Mouse (Mus musculus) spleen, postnatal 10 days (tissue): Measurements from ENCODE around the gene Pde8b.
"Not testable (repeated sequence)": the region's sequence is repeated elsewhere in the genome, so short reads cannot be mapped to it uniquely, and the experiment has no call there.

Experiments used
- DNase-seq, 2 experiments: peaks; one replicate each; pipeline ENCODE4 v3.0.0; 2021 to 2022; ENCODE audit warnings: low spot score in 2 of 2

Gene Pde8b

DNA sequence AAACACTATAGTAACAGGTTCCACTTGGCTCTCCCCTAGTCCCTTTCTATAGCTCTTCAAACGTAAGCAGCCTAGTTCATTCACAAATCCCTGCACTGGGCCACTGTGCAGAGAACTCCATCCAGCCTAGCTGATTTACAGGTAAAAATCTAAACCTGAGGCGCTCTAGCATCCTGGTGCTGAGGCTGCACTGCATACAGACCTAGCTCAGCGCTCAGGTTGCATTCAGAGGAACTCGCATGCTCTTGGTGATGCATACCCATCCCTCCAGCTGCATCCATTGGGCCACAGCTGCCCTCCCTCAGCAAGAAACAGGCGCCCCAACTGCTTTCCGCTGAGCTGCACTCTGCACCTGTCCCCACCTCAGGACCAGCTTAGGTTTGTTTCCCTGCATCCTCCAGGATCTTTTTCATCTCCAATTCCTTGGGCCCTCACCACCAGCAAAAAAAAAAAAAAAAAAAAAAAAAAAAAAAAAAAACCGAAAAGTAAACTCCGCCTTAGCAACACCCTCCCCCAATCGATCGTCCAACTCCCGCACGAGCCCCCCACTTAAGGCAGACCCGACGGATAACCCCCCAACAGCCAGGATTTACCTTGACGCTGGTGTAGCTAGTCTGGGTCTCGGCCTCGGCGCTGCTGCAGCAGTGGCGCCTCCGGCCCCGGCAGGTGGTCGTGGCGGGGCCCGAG, 28.1 kb downstream of the Pde8b start:
- no peak for DNase-seq

DNA sequence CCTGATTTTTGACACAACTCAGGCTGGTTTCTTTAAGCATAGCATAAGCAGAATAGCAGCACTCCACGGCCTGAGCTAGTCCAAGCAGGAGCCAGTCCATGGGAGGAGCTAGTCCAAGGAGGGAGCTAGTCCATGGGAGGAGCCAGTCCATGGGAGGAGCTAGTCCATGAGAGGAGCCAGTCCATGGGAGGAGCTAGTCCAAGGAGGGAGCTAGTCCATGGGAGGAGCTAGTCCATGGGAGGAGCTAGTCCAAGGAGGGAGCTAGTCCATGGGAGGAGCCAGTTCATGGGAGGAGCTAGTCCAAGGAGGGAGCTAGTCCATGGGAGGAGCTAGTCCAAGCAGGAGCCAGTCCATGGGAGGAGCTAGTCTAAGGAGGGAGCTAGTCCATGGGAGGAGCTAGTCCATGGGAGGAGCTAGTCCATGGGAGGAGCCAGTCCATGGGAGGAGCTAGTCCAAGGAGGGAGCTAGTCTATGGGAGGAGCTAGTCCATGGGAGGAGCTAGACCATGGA, 34.4 kb downstream of the Pde8b start:
- not testable (repeated sequence) for DNase-seq

GRCm38 (mm10) chr13:95212320-95212719, 37.8 kb downstream of the Pde8b start:
- DNase-seq: no peak

DNA sequence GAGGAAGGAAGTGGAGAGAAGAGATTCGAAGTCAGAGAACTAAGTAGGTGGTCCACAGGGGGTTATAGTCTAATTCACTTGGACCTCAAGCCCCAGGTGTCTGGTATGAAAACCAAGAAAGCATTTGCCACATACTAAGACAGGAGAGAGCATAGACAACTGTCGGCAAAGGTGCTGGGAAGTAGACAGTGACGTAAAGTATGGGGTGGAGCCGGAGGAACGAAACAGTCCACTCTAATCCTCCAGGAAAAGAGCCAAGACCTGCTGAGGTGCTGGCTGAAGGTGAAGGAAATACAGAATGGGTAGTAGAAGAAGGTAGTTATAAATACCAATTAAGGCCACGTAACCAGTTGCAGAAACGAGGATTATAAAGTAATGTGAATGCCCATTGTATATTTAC, 42.8 kb downstream of the Pde8b start:
- not testable (repeated sequence) for DNase-seq

DNA sequence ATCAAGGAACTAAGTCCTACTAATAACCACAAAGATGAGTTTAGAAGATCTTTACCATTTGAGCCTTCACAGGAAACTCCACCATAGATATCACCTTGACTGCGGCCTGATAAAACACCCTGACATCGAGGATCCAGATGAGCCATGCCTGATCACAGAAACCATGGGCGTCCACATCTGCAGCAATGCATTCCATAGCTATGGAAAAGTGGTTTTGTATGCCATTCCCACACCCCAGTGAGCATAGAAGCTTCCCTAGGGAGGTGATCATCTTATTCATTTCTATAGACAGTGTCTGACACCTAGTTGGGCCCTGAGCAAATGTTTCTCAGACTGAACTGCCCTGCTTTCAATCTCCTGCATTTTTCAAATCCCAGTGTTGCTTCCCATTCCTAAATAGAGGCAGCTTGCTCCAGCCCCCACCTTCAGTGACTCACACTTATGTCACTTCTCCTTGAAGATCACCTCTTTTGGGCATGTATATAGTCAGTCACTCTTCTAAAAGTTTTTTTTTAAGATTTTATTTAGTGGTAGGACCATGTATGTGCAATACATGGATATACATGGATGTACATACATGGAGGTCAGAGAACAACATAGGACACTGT, 47.9 kb downstream of the Pde8b start:
- no peak for DNase-seq

DNA sequence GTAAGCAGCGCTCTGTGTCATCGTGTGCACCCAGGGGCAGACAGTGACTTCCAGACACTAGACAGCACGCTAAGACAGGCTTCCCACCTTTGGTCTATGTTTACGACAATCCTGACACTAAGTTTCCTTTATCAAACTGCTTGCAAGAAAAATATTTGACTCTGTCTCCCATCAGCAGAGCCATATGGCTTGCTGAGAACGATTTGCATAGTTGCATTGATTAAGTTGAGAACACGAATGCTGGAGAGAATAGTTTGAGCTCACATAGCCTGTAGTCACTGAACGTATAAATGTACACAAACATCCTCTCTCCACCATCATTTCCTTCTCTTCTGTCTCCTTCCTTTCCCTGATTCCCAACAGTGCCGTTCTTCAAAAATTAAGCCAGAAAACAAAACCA, 49.3 kb downstream of the Pde8b start:
- no peak for DNase-seq

GRCm38 (mm10) chr13:95200036-95200435, 50.1 kb downstream of the Pde8b start:
- no peak for DNase-seq

GRCm38 (mm10) chr13:95196106-95196705, 53.9 kb downstream of the Pde8b start:
- no peak for DNase-seq

- DNase-seq: no peak
These were observed 58.2 kb downstream of the Pde8b start for GRCm38 (mm10) chr13:95191951-95192350.

- no peak for DNase-seq
These were observed 61.0 kb downstream of the Pde8b start for GRCm38 (mm10) chr13:95189111-95189510.

DNA sequence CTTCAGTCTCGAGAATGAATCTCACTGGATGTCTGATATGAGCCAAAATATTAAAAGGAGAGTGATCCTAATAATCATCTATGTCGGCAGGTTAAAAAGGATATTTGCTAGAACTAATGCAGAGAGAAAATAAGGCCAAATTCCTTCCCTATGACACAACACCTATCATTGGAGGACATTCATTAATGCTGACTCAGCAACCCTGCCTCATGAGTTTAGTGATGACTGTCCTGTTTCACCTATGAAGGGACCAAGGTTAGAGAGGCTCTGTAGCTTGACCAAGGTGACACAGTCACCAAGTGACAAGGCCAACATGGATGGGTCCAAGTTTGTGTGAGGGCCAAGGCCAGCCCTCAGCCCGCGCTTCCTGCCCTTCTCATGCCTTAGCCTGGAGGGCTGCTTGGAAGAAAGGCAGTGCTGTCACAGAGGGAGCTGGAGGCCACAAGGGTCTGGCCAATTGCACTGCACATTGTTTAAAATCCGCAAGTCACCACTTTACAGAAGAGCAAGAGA, 62.9 kb downstream of the Pde8b start:
- no peak for DNase-seq

GRCm38 (mm10) chr13:95186741-95187035, 63.4 kb downstream of the Pde8b start:
- no peak for DNase-seq

DNA sequence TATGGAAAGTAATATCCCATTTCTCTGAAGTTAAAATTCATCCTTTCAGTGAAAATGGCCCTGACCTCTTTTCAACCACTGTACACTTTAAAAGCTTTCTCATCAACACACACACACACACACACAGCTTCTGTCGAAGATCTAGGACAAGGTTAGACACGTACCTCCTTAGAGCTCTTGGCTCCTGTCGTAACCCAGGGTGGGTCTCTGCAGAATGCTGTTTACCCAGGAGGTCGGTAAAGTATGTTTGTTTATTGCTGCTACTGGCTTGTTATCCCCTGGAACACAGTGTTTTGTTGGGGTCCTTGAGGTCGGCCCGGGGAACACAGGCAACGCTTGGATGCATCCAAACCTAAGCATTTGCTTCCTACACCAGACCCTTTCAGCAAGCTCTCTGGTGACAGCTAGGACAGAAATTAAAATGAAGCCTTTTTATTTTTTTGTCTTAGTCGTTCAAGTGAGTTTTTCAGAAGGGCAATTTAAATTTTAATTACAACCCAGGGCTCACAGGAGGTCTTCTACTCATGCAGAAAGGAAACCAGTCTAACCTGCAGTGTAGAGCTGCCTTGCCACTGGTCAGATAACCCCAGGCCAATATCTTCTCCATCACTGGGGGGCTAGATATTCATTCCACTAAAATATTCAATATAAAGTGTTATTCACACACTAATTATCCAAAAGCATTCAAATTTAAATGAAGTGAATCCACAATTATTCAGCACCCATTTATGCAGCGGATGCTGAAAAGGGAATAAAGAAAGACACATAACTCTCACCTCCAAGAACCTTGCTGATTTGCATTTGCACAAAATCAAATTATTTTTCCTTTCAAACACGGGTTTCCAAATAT, 64.0 kb downstream of the Pde8b start:
- DNase-seq: no peak

- DNase-seq: no peak
These were observed 66.5 kb downstream of the Pde8b start for GRCm38 (mm10) chr13:95183686-95184085.

- no peak for DNase-seq
These were observed 69.9 kb downstream of the Pde8b start for GRCm38 (mm10) chr13:95180208-95180607.

DNA sequence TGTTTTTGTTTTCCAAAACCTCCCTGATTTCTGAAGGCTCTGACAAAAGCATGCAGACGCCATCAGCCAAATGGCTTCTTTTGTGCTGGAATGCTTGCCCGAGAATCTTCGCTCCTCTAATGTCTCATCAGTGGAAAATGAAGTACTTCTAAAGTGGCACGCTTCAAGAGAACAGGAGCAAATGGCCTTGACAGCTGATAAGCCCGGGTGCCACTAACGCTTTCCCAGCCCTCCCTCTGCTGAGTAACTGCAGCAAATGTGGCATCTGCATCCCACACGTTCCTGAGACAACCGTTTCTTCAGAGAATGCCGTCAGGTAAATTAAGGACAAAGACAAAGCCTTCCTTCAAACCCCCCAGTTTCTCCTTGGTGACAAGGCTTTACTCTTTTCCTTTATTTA, 72.8 kb downstream of the Pde8b start:
- DNase-seq: no peak

DNA sequence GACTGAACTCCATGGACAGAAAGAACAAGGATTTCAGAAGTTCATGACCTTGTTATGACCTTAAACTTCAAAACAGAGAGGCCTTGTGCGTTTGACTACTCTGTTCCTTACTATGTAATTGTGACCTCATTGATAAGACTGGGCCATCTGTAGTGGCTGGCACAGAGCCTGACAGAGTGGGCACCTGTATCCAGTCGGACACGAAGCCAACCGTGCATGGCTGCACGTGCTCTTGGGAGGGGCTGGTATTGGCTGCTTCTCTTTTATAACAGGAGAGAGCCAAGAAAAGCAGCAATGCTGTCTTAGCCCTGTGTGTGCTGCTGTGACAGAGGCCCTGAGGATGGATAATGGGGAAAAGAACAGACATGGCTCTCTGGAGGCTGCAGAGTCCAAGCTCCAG, 73.7 kb downstream of the Pde8b start:
- DNase-seq: no peak

DNA sequence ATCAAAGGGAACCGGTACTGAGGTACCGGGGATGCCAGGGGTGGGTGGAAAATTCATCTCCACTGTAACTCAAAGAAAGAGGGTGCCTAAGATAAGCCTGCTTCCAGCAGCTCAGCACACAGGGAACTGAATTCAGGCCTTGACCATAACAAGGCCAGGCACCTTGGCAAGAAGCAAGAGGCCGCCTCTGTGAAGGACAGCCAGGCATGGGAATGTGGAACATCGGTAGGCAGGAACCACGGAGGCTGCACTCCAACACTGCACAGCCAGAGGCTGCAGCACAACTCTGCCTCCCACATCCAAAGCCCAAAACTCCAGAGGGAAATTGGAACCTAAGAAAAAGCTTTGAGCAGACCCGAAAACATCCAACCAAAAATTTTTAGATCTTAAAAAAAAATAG, 75.9 kb downstream of the Pde8b start:
- no peak for DNase-seq

- DNase-seq: no peak
These were observed 77.8 kb downstream of the Pde8b start for GRCm38 (mm10) chr13:95172346-95172745.

DNA sequence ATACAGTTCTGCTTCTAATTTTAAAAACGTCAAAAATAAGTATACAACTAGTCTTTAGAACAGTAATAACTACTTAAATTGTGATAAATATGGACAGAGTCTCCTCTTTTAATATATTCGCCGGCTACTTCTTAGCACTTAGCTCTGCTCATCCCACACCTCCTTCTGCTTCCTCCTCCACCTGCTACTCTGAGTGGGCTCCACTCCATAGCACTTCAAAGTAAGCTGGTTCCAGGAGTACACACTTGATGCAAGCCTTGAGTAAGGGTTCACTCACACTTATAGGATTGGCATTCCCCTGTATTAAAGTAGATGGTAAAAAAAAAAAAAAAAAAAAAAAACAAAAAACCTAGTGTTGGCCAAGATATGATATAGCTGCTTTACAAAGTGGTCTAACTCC, 89.9 kb downstream of the Pde8b start:
- DNase-seq: no peak

- no peak for DNase-seq
These were observed 91.2 kb downstream of the Pde8b start for GRCm38 (mm10) chr13:95158986-95159385.

- DNase-seq: no peak
These were observed 105.4 kb downstream of the Pde8b start for GRCm38 (mm10) chr13:95144746-95145145.
